Mouse (Mus musculus): Measurements from ENCODE around the gene Gm36176.
"Not testable (repeated sequence)": the region's sequence is repeated elsewhere in the genome, so short reads cannot be mapped to it uniquely, and the experiment has no call there.

Gm36176 gene

GRCm38 (mm10) chr10:77846503-77846902 is at the start of gene Gm36176:
Gene Gm36176 (plus strand): TSS chr10:77846803.
- ATAC-seq (ENCODE audit: low TSS enrichment), result no peak

GRCm38 (mm10) chr10:77797677-77798076 is 48.9 kb upstream of the Gm36176 start:
- ATAC-seq (ENCODE audit: low TSS enrichment), result no peak

GRCm38 (mm10) chr10:77798164-77798920 is 48.3 kb upstream of the Gm36176 start:
- not testable (repeated sequence) for ATAC-seq (ENCODE audit: low TSS enrichment)

DNA sequence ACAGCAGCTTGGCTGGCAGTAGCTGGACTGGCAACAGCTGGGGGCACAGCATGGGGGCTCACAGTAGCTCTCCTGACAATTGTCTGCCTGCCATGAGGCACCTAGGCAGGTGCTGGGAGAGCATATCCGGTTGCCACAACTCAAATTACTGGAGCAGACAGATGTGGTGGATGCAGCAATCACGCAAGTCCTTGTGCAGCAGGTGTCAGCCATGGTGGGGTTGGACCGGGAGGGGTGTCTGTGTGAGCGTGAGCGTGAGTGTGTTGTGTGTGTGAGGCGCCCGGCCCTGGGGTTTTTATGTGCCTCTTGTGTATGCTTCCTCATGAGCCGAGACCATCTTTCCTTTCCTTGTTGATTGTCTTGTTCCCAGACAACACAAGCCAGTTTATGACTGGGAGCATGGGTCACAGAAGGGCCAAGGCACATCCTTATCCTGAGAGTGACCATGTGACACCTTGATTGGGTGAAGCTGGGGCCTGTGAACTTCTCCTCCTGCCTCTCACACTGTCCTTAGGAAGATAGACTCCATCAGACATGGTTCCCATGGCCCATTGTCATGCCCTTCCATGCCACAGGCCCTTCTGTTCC is 47.6 kb upstream of the Gm36176 start, which contains the start of gene Gm19668:
Gm19668 (minus strand) TSS at position 213 of the 588 bp plus-strand sequence.
- ATAC-seq (ENCODE audit: low TSS enrichment), result no peak

DNA sequence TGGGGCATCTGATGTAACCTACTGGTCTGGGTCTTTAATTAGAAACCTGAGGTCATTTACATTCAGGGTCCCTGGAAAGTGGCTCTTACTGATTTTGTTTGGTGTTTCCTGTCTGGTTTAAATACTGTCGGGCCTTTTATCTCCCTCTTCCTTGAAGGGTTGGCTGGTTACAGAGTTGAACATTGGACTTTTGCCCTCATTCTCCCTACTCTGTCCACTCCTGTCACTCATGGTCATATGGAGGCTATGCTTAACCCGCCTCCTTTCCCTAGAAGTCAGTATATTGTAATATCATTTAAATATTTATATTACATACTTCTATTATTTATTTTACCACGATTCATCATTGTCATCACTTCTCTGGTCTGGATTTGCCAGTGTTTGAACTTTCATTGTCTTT is 42.5 kb upstream of the Gm36176 start:
- ATAC-seq (ENCODE audit: low TSS enrichment), result no peak

DNA sequence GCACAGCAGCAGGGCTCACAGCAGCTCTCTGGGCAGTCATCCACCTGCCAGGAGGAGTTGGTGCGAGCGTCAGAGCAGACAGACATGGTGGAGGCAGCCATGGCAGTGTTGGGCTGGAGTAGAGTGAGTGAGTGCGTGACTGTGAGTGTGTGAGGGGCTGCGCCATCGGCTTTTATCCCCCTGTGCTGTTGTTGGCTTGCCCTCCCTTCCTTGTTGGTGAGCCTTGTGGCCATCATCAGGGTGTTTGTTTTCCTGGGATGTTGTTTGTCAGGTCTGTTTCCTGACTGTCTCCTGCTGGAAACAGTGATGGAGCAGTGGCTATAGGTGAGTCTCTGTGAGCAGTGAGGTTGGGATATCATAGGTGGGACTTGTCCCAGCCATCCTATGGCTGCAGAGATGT is 34.9 kb upstream of the Gm36176 start, which contains the start of gene Gm9507:
Gm9507 (minus strand) TSS at position 101 of the 400 bp plus-strand sequence.
- no peak for ATAC-seq (ENCODE audit: low TSS enrichment)

GRCm38 (mm10) chr10:77814382-77814781 is 32.2 kb upstream of the Gm36176 start, which contains the start of gene Gm2696:
Gene Gm2696 (plus strand): TSS chr10:77814682.
- ATAC-seq (ENCODE audit: low TSS enrichment), result no peak

DNA sequence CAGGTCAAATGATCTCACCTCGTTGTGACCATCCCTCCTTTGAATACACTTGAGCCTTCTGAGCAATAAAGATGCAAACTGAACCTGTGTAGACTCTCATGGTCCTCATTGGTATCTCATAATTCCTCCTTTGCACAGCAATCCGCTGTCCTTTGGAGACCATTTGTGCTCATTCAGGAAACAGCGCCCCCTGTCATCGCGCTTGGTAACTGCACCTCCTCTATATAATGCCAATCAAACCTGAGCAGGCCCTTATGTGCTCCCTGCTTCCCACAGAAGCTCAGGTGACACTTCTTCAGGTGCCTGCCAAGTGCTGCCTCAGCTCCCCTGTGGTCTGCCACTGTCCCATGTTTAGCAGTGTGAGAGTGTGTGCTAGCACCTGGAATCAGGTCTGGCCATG is 31.1 kb upstream of the Gm36176 start:
- ATAC-seq (ENCODE audit: low TSS enrichment), result no peak

GRCm38 (mm10) chr10:77818523-77818922 is 28.1 kb upstream of the Gm36176 start:
- no peak for ATAC-seq (ENCODE audit: low TSS enrichment)

DNA sequence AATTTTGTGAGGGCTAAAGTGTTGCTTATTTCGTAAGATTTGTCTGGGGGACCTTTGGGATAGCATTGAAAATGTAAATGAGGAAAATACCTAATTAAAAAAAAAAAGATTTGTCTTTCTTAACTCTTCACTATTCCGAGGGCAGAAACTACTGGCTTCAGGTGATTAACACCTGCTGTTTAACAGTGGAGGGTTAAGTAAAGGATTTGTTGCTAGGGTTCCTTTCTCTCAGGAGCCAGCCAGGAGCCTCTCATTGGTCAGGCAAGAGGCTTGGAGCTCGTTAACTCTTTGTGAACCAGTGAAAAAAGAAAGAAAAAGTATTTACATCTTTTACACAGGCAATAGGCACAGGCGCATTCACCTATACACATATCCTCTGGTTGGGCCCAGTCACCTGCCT is 27.4 kb upstream of the Gm36176 start:
- ATAC-seq (ENCODE audit: low TSS enrichment), result no peak

GRCm38 (mm10) chr10:77826951-77827350 is 19.7 kb upstream of the Gm36176 start, which contains the start of gene Krtap10-4:
Gene Krtap10-4 (minus strand): TSS chr10:77827095.
- no peak for ATAC-seq (ENCODE audit: low TSS enrichment)

DNA sequence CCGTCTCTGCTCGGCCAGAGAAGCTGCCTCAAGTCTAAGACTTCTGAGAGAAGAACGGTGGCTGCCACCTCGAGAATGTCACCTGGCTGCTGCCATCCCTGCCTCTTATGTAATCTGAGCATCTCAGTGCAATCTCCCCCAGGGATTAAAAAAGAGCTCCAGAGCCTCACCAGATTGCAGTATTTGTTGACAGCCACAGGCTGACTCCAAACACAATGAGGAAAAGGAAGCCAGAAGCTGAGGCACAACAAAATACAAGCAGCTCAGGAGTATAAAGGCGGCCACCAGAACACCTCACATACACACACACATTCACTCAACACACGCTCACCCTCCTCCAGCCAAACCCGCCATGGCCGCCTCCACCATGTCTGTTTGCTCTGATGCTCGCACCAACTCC is 11.0 kb upstream of the Gm36176 start, which contains the start of gene Krtap10-10:
Krtap10-10 (plus strand) TSS at position 301 of the 400 bp plus-strand sequence.
- no peak for ATAC-seq (ENCODE audit: low TSS enrichment)

- no peak for ATAC-seq (ENCODE audit: low TSS enrichment)
Observed at GRCm38 (mm10) chr10:77839006-77839405, 7.6 kb upstream of the Gm36176 start.

- ATAC-seq (ENCODE audit: low TSS enrichment), result no peak
Observed at GRCm38 (mm10) chr10:77846961-77847360, 358 bp downstream of the Gm36176 start.

DNA sequence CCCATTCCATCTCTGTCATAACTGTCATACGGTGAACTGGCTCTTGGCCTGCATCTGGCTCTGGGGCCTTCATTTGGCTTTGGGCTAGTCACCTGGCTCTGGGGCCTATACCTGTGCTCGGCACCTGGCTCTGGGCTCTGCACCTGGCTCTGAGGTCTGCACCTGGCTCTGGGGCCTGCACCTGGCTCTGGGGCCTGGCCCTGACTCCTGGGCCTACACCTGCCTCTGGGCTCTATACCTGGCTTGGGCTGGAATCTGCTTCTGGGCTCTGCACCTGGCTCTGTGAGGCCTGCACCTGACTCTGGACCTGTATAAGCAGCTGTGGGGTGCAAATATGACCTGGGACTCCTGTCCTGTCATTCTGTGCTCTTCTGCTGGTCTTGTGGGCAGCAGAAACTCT is 935 bp downstream of the Gm36176 start:
- no peak for ATAC-seq (ENCODE audit: low TSS enrichment)

- no peak for ATAC-seq (ENCODE audit: low TSS enrichment)
Observed at GRCm38 (mm10) chr10:77852559-77852958, 6.0 kb downstream of the Gm36176 start, which contains the start of gene Gm10318. Gene Gm10318 (plus strand): TSS chr10:77852859.

DNA sequence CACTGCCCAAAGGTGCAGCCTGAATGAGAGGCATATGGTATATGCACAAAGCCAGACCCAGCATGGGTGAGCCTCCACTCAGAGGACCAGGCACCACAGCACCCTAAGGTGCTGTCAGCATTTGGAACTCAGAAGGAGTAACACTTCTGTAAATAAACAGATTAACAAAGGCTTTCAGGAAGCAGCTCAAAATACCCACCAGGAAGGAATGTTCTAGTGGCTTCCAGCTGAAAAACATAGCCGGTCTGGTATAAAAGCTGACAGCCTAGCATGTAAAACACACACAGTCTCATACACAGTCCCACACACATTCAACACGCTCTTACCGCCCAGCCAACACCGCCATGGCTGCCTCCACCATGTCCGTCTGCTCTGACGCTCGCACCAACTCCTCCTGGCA is 15.1 kb downstream of the Gm36176 start, which contains the start of gene Gm3285:
Gm3285 (plus strand) TSS at position 301 of the 400 bp plus-strand sequence.
- no peak for ATAC-seq (ENCODE audit: low TSS enrichment)

- no peak for ATAC-seq (ENCODE audit: low TSS enrichment)
Observed at GRCm38 (mm10) chr10:77864067-77864761, 17.6 kb downstream of the Gm36176 start.

DNA sequence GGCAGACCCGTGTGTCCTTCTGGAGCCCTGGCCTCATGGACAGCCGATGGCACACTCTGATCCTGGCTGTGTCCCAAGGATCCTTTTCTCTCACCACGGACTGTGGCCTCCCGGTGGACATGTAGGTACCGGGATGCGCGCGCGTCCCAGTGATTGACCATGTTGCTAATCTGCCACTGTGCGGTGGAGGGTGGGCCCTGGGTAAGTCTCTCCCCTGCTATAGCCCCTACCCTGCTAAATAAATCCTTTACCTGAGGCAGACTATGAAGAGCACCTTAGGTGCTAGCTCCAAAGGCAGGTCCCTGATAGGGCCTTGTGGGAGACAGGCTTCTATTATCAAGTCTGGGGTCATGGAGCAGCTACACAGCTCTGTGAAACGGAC is 18.1 kb downstream of the Gm36176 start:
- no peak for ATAC-seq (ENCODE audit: low TSS enrichment)

DNA sequence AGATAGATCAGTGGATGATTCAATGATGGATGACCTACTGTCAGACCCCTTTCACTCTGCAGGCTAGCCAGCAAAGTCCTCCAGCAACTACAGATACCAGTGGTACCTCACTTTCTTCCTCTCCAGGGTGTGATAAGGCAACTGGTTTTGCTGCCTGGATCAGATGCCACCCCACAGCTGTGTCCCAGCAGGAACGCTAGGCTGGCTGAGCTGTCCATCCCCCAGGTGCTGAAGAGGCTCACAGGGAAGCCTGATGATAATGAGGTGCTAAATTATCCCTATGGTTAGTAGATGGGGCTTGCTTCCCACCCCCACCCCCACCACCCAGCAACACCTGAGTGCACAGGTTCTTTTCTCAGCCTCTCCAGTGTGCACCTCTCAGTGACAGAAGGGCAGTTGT is 20.9 kb downstream of the Gm36176 start:
- ATAC-seq (ENCODE audit: low TSS enrichment), result no peak

- ATAC-seq (ENCODE audit: low TSS enrichment), result no peak
Observed at GRCm38 (mm10) chr10:77869651-77870050, 23.0 kb downstream of the Gm36176 start.

- peak; percentile 70; the same call in 1 of the 2 replicates for ATAC-seq (ENCODE audit: low TSS enrichment)
Observed at GRCm38 (mm10) chr10:77878985-77879384, 32.4 kb downstream of the Gm36176 start.

All from frontal cortex, adult (tissue).